Mouse (Mus musculus) ES-Bruce4 (cell line): ENCODE results near the gene Abcb9. TPM values are rescaled to one million over a fixed set of nuclear protein-coding genes. Genes with fewer than 3 reads are reported as not detected.

Experiments
- H3K27ac ChIP-seq: 2 replicates; pipeline ENCODE4 v1.5.1; 2012; ENCODE audit warnings: low read length, inconsistent platforms; ENCODE audit not compliant: insufficient read depth
- H3K27me3 ChIP-seq: 2 replicates; pipeline ENCODE4 v1.6.1; 2012; ENCODE audit warnings: mild to moderate bottlenecking, low read length, inconsistent platforms; ENCODE audit not compliant: control insufficient read depth, poor library complexity, insufficient read depth, severe bottlenecking
- H3K36me3 ChIP-seq: 2 replicates; pipeline ENCODE4 v1.6.1; 2012; ENCODE audit warnings: inconsistent platforms, mild to moderate bottlenecking, low read length, moderate library complexity; ENCODE audit not compliant: control insufficient read depth, poor library complexity, insufficient read depth, severe bottlenecking
- H3K4me1 ChIP-seq: one replicate; pipeline ENCODE4 v1.8.1; 2011; ENCODE audit warnings: low read length; ENCODE audit not compliant: control insufficient read depth, insufficient read depth
- H3K4me3 ChIP-seq: 2 replicates; pipeline ENCODE4 v1.5.1; 2011; ENCODE audit warnings: low read depth, mild to moderate bottlenecking, low read length
- H3K9ac ChIP-seq: 2 replicates; pipeline ENCODE4 v1.6.1; 2012; ENCODE audit warnings: low read depth, mild to moderate bottlenecking, inconsistent platforms; ENCODE audit not compliant: poor library complexity, severe bottlenecking
- H3K9me3 ChIP-seq: replicated peaks from 2 replicates; pipeline ENCODE4 v1.6.1; 2012; ENCODE audit warnings: mild to moderate bottlenecking, low read length, inconsistent platforms; ENCODE audit not compliant: control insufficient read depth, poor library complexity, insufficient read depth, severe bottlenecking
- CTCF ChIP-seq: IDR thresholded peaks from one replicate; pipeline ENCODE4 v1.8.1; 2011; ENCODE audit warnings: low read depth, low read length
- EP300 ChIP-seq: IDR thresholded peaks from 2 replicates; pipeline ENCODE4 v1.6.1; 2011; ENCODE audit warnings: low read depth, low read length; ENCODE audit not compliant: insufficient read depth
- POLR2A ChIP-seq: IDR thresholded peaks from one replicate; pipeline ENCODE4 v1.8.1; 2011; ENCODE audit warnings: low read length; ENCODE audit not compliant: insufficient read depth
- polyA plus RNA-seq: library from polyadenylated mRNA; stranded (reverse); fragments of >200 nt; gene quantifications from 2 replicates; pipeline ENCODE4 v1.2.4, GENCODE M21; 2011; ENCODE audit warnings: low read depth; ENCODE audit not compliant: missing spikeins, insufficient read depth, insufficient read length

Gene Abcb9
- polyA plus RNA-seq, 1 experiment = 0.79 TPM

DNA sequence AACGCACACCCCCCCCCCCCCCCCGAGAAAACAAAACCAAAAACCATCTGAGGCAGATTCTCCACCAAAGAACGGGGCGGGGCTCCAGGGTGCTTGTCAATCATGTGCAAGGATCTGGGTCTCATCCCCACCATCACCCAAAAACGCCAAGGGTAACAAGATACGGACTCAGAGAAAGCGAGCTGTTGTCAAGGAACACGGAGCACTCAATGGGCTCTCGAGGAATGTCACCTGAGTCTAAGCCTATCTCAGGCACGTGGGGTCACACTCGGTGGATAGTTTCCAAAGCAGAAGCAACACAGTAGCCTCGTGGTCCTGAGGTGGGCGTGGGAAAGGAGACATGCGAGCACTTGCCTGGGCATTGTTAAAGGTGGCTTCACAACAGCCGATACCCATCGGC lies 81.9 kb downstream of the Abcb9 start:
- Histone ChIP-seq H3K9ac (no peak overlapping the region), H3K9me3 (no peaks in the 10 kb centered on the region), H3K27ac (no peak overlapping the region), H3K4me1 (peaks cover 2% of the 10 kb centered on the region), H3K36me3 (no peaks in the 10 kb centered on the region; the same call in 1 of the 2 replicates), H3K27me3 (no peaks in the 10 kb centered on the region), H3K4me3 (no peak overlapping the region)
- TF ChIP-seq CTCF (no peak), EP300 (no peak), POLR2A (no peak)

DNA sequence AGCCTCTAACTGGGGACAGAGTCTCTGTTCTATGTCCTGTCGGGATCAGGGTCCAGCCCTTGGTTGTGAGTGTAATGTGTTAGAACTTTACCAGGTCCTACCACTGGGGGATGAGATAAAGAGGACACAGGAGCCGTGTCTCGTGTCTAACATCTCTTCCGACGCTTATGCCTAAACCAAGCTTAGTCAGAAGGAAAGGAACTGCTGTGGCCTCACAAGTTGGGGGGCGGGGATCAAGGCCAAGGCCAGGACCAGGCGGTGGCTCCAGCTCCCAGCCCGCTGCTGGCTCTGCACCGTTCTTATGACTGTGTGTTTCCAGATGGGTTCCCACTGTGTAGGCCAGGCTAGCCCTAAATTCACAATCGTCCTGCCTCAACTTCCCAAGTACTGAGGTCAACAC lies 82.7 kb downstream of the Abcb9 start:
- Histone ChIP-seq H3K4me3 (no peak overlapping the region), H3K9me3 (no peaks in the 10 kb centered on the region), H3K36me3 (no peaks in the 10 kb centered on the region; the same call in 1 of the 2 replicates), H3K27ac (no peak overlapping the region), H3K27me3 (no peaks in the 10 kb centered on the region), H3K4me1 (peaks cover 2% of the 10 kb centered on the region), H3K9ac (no peak overlapping the region)
- TF ChIP-seq CTCF (no peak), EP300 (no peak)

DNA sequence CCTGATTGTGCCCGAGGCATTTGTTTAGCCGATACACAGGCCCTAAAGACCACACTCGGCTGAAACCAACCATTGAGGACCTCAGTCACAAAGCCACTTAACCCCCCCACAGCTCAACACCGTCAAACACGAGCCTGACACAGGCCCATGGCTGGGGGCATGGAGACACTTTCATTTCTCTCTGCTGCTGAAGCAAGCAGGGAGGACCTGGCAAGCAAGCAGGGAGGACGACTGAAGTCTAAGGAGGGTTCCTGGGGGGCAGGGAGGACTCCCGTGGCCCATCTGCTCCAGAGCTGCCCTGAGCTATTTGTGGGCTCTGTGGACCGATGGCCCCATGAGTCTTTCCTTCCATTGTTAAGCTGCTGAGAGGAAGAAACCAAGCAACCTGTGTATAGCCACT lies 83.7 kb downstream of the Abcb9 start:
- no peaks in the 10 kb centered on the region; the same call in 1 of the 2 replicates for H3K36me3 ChIP-seq
- no peaks in the 10 kb centered on the region for H3K27me3 ChIP-seq
- peaks cover 2% of the 10 kb centered on the region for H3K4me1 ChIP-seq
- TF ChIP-seq POLR2A = no peak
- TF ChIP-seq EP300 = no peak
- no peak for TF ChIP-seq CTCF
- no peak overlapping the region for H3K4me3 ChIP-seq
- no peaks in the 10 kb centered on the region for H3K9me3 ChIP-seq
- H3K9ac ChIP-seq = no peak overlapping the region
- H3K27ac ChIP-seq = no peak overlapping the region

Other genes with a start within 250 kb of the Abcb9 start
- gene Hcar2, start 230.3 kb downstream of the Abcb9 start, polyA plus RNA-seq = not detected in 2 replicates
- not detected in 2 replicates for gene Hcar1, start 215.8 kb downstream of the Abcb9 start, polyA plus RNA-seq
- 143 and 159 TPM in 2 replicates for gene Denr, start 188.6 kb downstream of the Abcb9 start, polyA plus RNA-seq
- 1.8 and 2.7 TPM in 2 replicates for gene Gm43518, start 168.4 kb downstream of the Abcb9 start, polyA plus RNA-seq
- 4.1 and 5.4 TPM in 2 replicates for gene Ccdc62, start 165.1 kb downstream of the Abcb9 start, polyA plus RNA-seq
- 17.4 and 24.6 TPM in 2 replicates for gene Hip1r, start 122.2 kb downstream of the Abcb9 start, polyA plus RNA-seq
- 11.2 and 11.9 TPM in 2 replicates for gene Vps37b, start 63.5 kb downstream of the Abcb9 start, polyA plus RNA-seq
- gene Ogfod2, start 16.5 kb upstream of the Abcb9 start, polyA plus RNA-seq = 4.6 and 6.0 TPM in 2 replicates
- gene Arl6ip4, start 20.3 kb upstream of the Abcb9 start, polyA plus RNA-seq = 73.7 and 82.5 TPM in 2 replicates
- 13.0 and 13.1 TPM in 2 replicates for gene Pitpnm2, start 154.0 kb upstream of the Abcb9 start, polyA plus RNA-seq
- gene Mphosph9, start 232.2 kb upstream of the Abcb9 start, polyA plus RNA-seq = 18.9 and 21.7 TPM in 2 replicates
- 15.4 and 16.2 TPM in 2 replicates for gene 2810006K23Rik, start 232.3 kb upstream of the Abcb9 start, polyA plus RNA-seq